Mouse (Mus musculus) adrenal gland, adult (tissue): ENCODE data around the gene Acsbg1.

ENCODE experiments used
- DNase-seq, 2 experiments: peaks; one replicate each; pipeline ENCODE4 v3.0.0; 2022 to 2023; ENCODE audit warnings: low spot score in 1 of 2; ENCODE audit not compliant: inconsistent age in 2 of 2

Gene Acsbg1

DNA sequence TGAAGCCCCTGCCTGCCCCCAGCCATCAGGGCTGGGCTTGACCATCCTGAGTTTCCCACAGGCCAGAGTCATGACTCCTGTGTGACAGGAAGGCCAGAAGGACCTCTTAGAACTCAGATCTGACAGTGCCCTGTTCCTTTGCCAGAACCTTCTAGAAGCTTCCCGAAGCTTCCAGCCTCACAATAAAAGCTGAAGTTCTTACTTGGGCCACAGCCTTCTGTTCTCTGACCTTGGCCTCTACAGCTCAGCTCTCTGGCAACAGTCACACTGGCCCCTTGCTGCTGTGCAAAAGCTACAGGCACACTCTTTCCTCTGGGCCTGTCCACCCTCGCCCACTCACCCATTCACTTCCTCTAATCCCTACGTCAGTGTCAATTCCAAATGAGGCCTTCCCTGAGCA is 10.3 kb upstream of the Acsbg1 start:
- peak; percentile 80 to 85 for DNase-seq

GRCm38 (mm10) chr9:54668455-54668854 is 6.8 kb upstream of the Acsbg1 start:
- DNase-seq: peak; percentile 45 to 70

- DNase-seq: no peak
Observed at GRCm38 (mm10) chr9:54666116-54666515, 4.4 kb upstream of the Acsbg1 start.

- no peak for DNase-seq
Observed at GRCm38 (mm10) chr9:54664358-54664757, 2.7 kb upstream of the Acsbg1 start.

GRCm38 (mm10) chr9:54658773-54659172 is 2.9 kb downstream of the Acsbg1 start:
- peak; percentile 74 to 76 for DNase-seq

GRCm38 (mm10) chr9:54656402-54656801 is 5.3 kb downstream of the Acsbg1 start:
- DNase-seq: no peak

GRCm38 (mm10) chr9:54655846-54656245 is 5.8 kb downstream of the Acsbg1 start:
- no peak for DNase-seq

DNA sequence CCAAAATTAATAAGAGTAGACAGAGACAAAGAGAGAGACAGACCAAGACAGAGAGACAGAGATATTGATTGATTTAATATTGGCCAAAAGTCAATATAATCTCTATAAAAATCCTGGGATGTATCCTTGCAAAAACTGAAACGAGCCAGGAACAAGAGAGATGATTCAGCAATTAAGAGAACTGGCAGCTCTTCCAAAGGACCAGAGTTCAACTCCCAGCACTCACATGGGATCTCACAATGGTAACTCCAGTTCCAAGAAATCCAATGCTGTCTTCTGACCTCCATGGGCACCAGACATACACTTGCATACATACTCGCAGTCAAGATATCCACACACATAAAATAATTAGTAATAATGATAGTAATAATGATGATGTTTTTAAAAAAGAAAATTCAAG is 8.9 kb downstream of the Acsbg1 start:
- DNase-seq: no peak

- peak; percentile 58 to 90 for DNase-seq
Observed at GRCm38 (mm10) chr9:54649360-54649759, 12.3 kb downstream of the Acsbg1 start.

DNA sequence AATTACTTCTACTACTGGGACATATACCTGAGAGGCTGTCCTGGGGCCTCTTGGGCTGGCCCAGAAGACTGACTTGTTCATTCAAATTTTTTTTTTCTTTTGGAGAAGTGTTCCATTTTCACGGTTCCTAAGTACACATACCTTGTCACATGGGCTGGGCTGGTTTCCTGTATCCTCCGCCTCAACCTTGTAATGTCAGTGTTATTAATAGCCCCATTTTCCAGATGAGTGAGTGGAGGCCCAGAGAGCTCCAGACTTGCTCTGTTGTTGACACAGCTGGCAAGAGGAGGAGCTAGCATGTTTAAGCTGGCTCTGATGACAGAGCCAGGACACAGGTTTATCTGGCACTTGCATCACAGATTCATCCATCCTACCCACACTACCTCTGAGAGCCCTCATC is 14.2 kb downstream of the Acsbg1 start:
- no peak for DNase-seq

- no peak for DNase-seq
Observed at GRCm38 (mm10) chr9:54646252-54646651, 15.4 kb downstream of the Acsbg1 start.

DNA sequence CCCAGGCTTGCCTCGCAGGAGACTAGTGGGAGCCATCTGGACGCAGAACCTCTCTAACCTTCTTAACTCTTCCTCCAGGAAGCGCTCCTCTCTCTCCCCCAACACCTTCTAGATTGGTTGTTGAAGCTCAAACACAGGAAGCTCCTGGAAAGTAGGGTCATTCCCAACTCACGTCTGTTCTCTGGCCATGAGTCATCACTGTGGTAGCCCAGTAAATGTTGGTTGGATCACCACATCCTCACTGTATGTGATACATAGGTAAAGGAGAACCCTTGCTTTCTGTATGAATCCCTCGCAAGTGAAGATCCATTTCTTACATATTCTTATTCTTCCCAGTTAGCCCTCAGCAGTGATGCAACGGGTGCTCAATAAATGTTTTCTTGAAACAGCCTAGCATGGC is 16.1 kb downstream of the Acsbg1 start:
- no peak for DNase-seq

- no peak for DNase-seq
Observed at GRCm38 (mm10) chr9:54643179-54643578, 18.5 kb downstream of the Acsbg1 start.

DNA sequence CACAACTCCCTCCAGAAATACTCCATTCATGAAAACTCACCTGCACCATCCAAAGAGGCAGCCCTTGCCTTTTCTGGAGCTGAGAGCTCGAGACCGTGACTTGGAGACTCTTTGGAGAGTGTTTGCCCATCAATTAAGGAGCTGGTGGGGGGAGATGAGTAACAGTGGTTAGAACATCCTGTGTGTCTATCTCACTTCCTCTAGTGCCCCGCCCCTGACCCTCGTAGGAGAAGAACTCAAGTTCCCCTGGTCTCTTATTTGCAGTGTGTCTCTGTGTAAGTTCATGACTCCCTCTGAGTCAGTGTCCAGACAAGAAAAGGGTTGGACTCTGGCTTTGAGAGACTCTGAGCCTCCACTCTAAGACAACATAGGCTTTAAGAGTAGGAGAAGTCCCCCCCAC is 19.1 kb downstream of the Acsbg1 start:
- DNase-seq: peak in 1 of 2 experiments; percentile 64

DNA sequence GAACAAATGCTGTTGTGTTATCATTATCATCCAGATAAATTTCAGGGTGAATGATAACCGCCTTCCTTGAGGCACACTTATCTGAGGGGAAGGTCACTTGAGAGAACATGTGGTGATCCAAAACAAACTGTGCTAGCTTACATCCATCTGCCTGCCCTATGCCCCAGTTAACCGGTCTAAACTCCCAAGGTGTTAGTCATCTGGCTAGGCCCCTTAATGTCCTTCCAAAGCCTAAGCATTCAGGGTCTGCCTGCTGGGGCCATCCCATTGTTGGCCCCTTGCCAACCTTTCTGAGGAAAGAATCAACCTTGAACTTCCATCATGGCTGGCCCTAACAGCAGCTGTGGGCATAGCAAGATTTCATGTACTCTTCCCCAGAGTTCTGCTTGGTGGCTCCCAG is 19.5 kb downstream of the Acsbg1 start:
- peak; percentile 74 to 76 for DNase-seq

GRCm38 (mm10) chr9:54641548-54641947 is 20.1 kb downstream of the Acsbg1 start:
- DNase-seq: peak in 1 of 2 experiments; percentile 35

DNA sequence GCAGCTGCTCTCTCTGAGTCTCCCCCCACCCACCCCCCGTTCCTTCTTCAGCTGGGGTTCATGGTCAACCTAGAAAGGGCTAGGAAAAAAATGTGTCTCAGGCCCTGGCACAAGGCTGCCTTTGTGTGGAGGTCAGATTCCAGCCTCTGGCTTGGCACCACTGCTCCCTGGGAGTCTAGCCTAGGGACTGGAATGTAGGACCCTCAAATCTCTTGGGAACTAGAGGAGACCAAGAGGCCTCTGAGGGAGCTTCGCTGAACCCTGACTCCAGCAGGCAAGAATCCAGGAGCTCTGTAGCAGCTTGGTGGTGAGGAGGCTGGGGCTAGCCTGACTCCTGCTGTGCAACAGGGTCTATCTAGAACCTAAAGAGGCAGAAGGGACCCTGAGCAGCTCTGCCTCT is 22.5 kb downstream of the Acsbg1 start:
- peak; percentile 50 to 74 for DNase-seq

DNA sequence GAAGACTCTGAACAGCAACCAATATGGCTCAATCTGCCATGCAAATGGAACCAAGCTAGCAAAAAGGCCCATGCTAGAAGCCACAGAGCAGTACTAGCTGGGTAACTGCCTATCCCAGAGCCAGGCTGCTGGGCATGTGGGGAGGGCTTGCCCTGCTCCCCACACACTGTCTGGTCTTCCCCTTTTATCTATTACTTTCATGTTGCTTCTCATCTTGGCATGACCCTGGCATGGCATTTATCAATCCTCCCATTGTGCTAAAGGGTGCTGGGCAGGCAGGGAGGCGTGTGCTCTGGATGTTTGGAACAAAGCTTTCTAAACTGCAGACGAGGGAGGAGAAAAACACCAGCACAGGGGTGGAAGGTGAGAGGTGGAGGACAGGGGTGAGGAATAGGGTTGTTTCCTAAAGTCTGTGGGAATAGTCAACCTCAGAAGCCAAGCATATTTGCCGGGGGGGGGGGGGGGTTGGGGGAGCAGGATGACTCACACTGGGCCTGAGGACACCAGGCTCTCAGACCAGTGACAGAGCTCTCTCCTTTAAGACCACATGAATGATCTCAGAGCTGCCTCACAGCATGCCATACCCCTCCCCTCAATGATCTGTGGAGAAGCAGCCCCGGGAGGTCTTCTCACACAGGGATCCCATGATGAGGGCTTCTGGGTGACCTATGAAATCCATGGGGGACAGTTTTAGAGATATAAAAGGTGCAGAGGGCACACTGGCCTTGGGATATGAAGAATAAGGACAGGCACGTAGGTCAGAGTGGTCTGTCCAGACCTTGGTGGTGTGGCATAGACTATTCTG is 24.0 kb downstream of the Acsbg1 start:
- peak; percentile 62 to 84 for DNase-seq

GRCm38 (mm10) chr9:54633401-54633800 is 28.3 kb downstream of the Acsbg1 start:
- no peak for DNase-seq

- no peak for DNase-seq
Observed at GRCm38 (mm10) chr9:54630905-54631304, 30.8 kb downstream of the Acsbg1 start.

DNA sequence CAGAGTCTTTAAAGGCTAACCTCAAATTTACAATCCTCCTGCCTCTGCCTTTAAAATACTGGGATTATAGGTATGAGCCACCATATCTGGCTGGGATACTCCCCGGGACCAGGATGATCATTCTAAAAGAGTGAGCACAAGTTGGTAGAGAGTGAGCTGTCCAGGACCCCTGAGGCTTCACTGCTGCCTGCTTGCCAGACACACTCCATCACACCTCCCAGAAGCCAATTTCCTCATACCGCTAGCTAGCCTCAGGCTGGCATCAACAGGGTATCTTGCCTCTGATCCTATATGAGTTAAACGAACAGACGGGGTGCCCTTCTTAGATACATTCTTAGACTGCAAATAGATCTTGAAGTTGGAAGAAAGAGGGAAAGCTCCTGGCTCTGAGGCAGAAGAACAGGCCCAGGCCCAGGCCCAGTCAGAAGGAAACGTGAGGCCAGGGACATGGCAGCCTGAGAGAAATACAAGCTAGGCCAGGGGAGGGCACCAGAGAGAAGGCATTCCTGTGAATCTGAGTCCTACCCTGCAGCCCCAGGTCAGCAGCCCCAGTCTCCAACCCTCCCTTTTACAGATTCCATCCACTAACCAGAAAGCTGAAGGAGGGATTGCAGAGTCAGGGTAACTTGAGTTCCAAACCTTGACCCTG is 31.9 kb downstream of the Acsbg1 start:
- DNase-seq: peak in 1 of 2 experiments; percentile 76

DNA sequence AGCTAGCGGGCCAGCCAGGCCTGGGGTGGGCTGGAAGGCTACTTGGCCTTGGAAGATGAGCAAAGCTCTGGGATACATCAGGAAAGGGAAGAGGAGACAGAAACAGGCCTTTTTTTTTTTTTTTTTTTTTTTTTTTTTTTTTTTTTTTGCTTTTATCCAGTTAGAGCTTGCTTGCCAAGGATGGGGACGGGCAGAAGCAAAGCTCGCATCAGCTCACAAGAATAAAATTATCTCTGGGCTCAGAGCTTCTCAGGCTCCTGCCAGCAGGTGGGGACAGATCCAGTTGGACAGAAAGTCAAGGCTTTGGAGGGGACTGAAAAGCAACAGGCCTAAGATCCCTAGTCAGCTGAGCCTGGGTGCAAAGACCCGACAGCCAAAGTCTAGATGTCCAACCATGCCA is 32.9 kb downstream of the Acsbg1 start:
- DNase-seq: no peak
